Mouse (Mus musculus) forebrain, embryonic 13.5 days (tissue): ENCODE measurements around the gene Casr. TPM values are rescaled to one million over a fixed set of nuclear protein-coding genes. Genes with fewer than 3 reads are reported as not detected.

Experiments
- ATAC-seq: fragments of 200-750 bp; cut with Nextera tagmentation; 2 replicates; pipeline ENCODE4 v1.8.0; 2017
- H3K27ac ChIP-seq: fragments of 300-500 bp; sonication (generic); 2 replicates; pipeline ENCODE4 v1.5.1; 2015; ENCODE audit warnings: inconsistent platforms, mild to moderate bottlenecking, moderate library complexity
- H3K27me3 ChIP-seq: fragments of 300-500 bp; sonication (generic); 2 replicates; pipeline ENCODE4 v1.6.1; 2015; ENCODE audit warnings: mild to moderate bottlenecking, inconsistent platforms
- H3K36me3 ChIP-seq: fragments of 300-500 bp; sonication (generic); 2 replicates; pipeline ENCODE4 v1.6.1; 2015; ENCODE audit warnings: mild to moderate bottlenecking, inconsistent platforms; ENCODE audit not compliant: poor library complexity, severe bottlenecking
- H3K4me1 ChIP-seq: fragments of 300-500 bp; sonication (generic); 2 replicates; pipeline ENCODE4 v1.6.1; 2015; ENCODE audit warnings: inconsistent platforms
- H3K4me2 ChIP-seq: fragments of 300-500 bp; sonication (generic); 2 replicates; pipeline ENCODE4 v1.6.1; 2015; ENCODE audit warnings: inconsistent platforms, mild to moderate bottlenecking, moderate library complexity
- H3K4me3 ChIP-seq: fragments of 300-500 bp; sonication (generic); 2 replicates; pipeline ENCODE4 v1.5.1; 2015; ENCODE audit warnings: mild to moderate bottlenecking, inconsistent platforms
- H3K9ac ChIP-seq: fragments of 300-500 bp; sonication (generic); 2 replicates; pipeline ENCODE4 v1.6.1; 2015; ENCODE audit warnings: mild to moderate bottlenecking, inconsistent platforms
- H3K9me3 ChIP-seq: fragments of 300-500 bp; sonication (generic); replicated peaks from 2 replicates; pipeline ENCODE4 v1.6.1; 2016; ENCODE audit warnings: inconsistent platforms
- WGBS: fragments of 180-500 bp; shearing (Covaris S2); methylation state at CpG from one replicate; pipeline ENCODE4 v1.1.7; 2015; 5-methylcytosine and 5-hydroxymethylcytosine counted together
- polyA plus RNA-seq: library from polyadenylated mRNA; unstranded; fragments of >200 nt; fragmentation: Nextera tagmentation; extraction: Ambion mirVana; gene quantifications from 2 replicates; pipeline ENCODE4 v1.2.1, GENCODE M21; 2015

Casr gene
- polyA plus RNA-seq, 1 experiment from 2014 or later: not detected

- Histone ChIP-seq H3K27me3 (no peaks in the 10 kb centered on the region), H3K9ac (no peak overlapping the region), H3K36me3 (no peaks in the 10 kb centered on the region), H3K4me1 (no peaks in the 10 kb centered on the region), H3K9me3 (no peaks in the 10 kb centered on the region), H3K4me3 (no peak overlapping the region), H3K27ac (no peak overlapping the region), H3K4me2 (no peak overlapping the region)
- no peak for ATAC-seq
- 62% methylated on average over 4 of the region's 4 CpGs for WGBS
Observed at GRCm38 (mm10) chr16:36505913-36506312, 56.0 kb downstream of the Casr start.

- H3K27ac ChIP-seq: no peak overlapping the region
- no peaks in the 10 kb centered on the region for H3K9me3 ChIP-seq
- no peak overlapping the region for H3K4me2 ChIP-seq
- H3K9ac ChIP-seq: no peak overlapping the region
- H3K4me3 ChIP-seq: no peak overlapping the region
- no peaks in the 10 kb centered on the region for H3K27me3 ChIP-seq
- H3K36me3 ChIP-seq: no peaks in the 10 kb centered on the region
- H3K4me1 ChIP-seq: no peaks in the 10 kb centered on the region
- no peak for ATAC-seq
- WGBS: 81% methylated on average over 3 of the region's 3 CpGs
Observed at GRCm38 (mm10) chr16:36505134-36505533, 56.8 kb downstream of the Casr start.

DNA sequence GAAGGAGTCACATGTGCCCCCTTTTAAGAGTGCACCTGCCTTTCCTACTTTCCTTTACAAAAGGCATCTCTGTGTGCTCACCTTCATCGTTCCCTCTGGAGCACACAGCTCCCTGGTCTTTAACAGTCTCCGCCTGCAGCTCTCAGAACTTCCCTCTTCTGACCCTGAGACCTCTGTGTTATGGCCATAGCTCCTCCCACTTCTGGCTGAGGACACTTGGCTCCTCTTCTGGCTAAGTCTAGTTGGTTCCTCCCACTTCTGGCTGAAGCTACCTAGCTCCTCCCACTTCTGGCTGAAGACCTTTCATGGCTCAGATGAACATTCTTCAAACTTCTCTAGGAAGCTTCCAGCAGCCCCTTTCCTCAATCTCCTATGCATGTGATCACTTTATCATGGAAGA lies 59.7 kb downstream of the Casr start:
- no peak for ATAC-seq
- H3K4me2 ChIP-seq: no peak overlapping the region
- H3K27me3 ChIP-seq: no peaks in the 10 kb centered on the region
- no peaks in the 10 kb centered on the region for H3K36me3 ChIP-seq
- H3K4me3 ChIP-seq: no peak overlapping the region
- no peak overlapping the region for H3K9ac ChIP-seq
- 86% methylated on average over 2 of the region's 2 CpGs for WGBS
- H3K9me3 ChIP-seq: no peaks in the 10 kb centered on the region
- no peaks in the 10 kb centered on the region for H3K4me1 ChIP-seq
- no peak overlapping the region for H3K27ac ChIP-seq

GRCm38 (mm10) chr16:36492420-36492819 lies 69.5 kb downstream of the Casr start:
- no peak overlapping the region for H3K27ac ChIP-seq
- H3K9me3 ChIP-seq: no peaks in the 10 kb centered on the region
- no peaks in the 10 kb centered on the region for H3K27me3 ChIP-seq
- WGBS: 88% methylated on average over 1 of the region's 1 CpGs
- no peaks in the 10 kb centered on the region for H3K36me3 ChIP-seq
- H3K9ac ChIP-seq: no peak overlapping the region
- H3K4me2 ChIP-seq: no peak overlapping the region
- no peak for ATAC-seq
- no peak overlapping the region for H3K4me3 ChIP-seq
- no peaks in the 10 kb centered on the region for H3K4me1 ChIP-seq

GRCm38 (mm10) chr16:36476866-36477265 lies 85.1 kb downstream of the Casr start:
- ATAC-seq: no peak
- WGBS: 89% methylated on average over 9 of the region's 9 CpGs
- Histone ChIP-seq H3K9me3 (no peaks in the 10 kb centered on the region), H3K4me3 (no peak overlapping the region), H3K27me3 (no peaks in the 10 kb centered on the region), H3K9ac (no peak overlapping the region), H3K36me3 (no peaks in the 10 kb centered on the region), H3K4me2 (no peak overlapping the region), H3K4me1 (no peaks in the 10 kb centered on the region), H3K27ac (no peak overlapping the region)

GRCm38 (mm10) chr16:36475530-36475929 lies 86.4 kb downstream of the Casr start:
- H3K9me3 ChIP-seq: no peaks in the 10 kb centered on the region
- H3K4me1 ChIP-seq: no peaks in the 10 kb centered on the region
- H3K36me3 ChIP-seq: no peaks in the 10 kb centered on the region

GRCm38 (mm10) chr16:36474849-36475248 lies 87.1 kb downstream of the Casr start:
- H3K27me3 ChIP-seq: no peaks in the 10 kb centered on the region
- H3K4me2 ChIP-seq: no peak overlapping the region
- H3K27ac ChIP-seq: no peak overlapping the region
- no peaks in the 10 kb centered on the region for H3K4me1 ChIP-seq
- WGBS: 92% methylated on average over 2 of the region's 2 CpGs
- H3K9ac ChIP-seq: no peak overlapping the region
- no peaks in the 10 kb centered on the region for H3K9me3 ChIP-seq
- ATAC-seq: no peak
- no peak overlapping the region for H3K4me3 ChIP-seq
- no peaks in the 10 kb centered on the region for H3K36me3 ChIP-seq

More at GRCm38 (mm10) chr16:36475530-36475929, 86.4 kb downstream of the Casr start:
- no peak overlapping the region for H3K4me2 ChIP-seq
- H3K9ac ChIP-seq: no peak overlapping the region
- no peak overlapping the region for H3K4me3 ChIP-seq
- H3K27ac ChIP-seq: no peak overlapping the region
- 95% methylated on average over 3 of the region's 3 CpGs for WGBS
- ATAC-seq: no peak
- no peaks in the 10 kb centered on the region for H3K27me3 ChIP-seq

GRCm38 (mm10) chr16:36473217-36474216 lies 88.4 kb downstream of the Casr start:
- H3K4me1 ChIP-seq: no peaks in the 10 kb centered on the region
- no peaks in the 10 kb centered on the region for H3K27me3 ChIP-seq
- H3K4me2 ChIP-seq: no peak overlapping the region
- no peaks in the 10 kb centered on the region for H3K9me3 ChIP-seq
- no peaks in the 10 kb centered on the region for H3K36me3 ChIP-seq
- ATAC-seq: peak; percentile 58
- H3K4me3 ChIP-seq: no peak overlapping the region
- no peak overlapping the region for H3K27ac ChIP-seq
- H3K9ac ChIP-seq: no peak overlapping the region
- 54% methylated on average over 17 of the region's 17 CpGs for WGBS

DNA sequence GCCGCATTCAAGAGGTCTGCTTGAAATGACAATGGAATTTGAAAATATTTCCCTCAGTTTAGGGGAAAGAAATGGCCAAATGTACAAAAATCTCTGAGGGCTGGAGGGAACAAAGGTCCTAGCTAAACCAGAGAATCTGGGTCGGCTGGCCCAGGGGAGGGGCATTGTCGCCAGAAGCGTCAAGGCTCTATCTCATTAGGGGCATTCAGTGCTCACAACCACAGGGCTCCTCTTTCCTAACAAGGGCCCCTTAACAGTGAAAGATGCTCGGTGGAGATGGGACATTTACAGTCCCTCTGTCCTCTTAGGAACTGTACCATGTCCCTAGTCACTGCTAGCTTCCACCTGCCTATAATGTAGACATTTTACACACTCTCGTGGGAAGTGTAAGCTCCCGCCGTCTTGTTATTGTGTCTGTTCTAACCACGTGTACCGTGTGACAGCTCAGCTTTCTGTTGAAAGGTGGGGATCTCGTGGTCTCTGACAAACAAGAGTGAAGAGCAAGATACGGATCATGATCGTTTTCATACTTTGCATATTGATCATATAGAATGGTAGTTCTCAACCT lies 90.8 kb downstream of the Casr start:
- Histone ChIP-seq H3K27ac (no peak overlapping the region), H3K36me3 (no peaks in the 10 kb centered on the region), H3K4me1 (no peaks in the 10 kb centered on the region), H3K27me3 (no peaks in the 10 kb centered on the region), H3K4me3 (no peak overlapping the region), H3K4me2 (no peak overlapping the region), H3K9me3 (no peaks in the 10 kb centered on the region), H3K9ac (no peak overlapping the region)
- no peak for ATAC-seq
- 49% methylated on average over 13 of the region's 13 CpGs for WGBS

DNA sequence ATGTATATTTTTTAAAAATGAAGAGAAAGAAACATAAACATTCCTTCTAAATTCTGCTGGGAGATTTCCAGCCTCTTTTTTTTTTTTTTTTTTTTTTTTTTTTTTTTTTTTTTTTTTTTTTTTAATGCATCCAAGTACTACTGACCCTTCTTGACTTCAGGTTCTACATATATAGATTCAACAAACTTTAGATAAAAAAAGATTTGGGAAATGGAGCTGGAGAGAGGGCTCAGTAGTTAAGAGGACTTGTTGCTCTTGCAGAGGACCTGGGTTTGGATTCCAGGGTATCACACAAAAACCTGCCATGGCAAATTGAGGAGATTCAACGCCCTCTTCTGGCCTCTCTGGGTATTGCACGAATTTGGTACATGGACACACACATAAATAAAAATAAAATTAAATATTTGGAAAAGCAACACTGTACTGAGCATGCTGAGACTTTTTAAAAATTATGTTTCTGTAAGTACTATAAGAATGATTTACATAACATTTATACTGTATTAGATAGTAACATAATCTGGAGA lies 91.9 kb downstream of the Casr start:
- Histone ChIP-seq H3K4me2 (no peak overlapping the region), H3K27me3 (no peaks in the 10 kb centered on the region), H3K27ac (no peak overlapping the region), H3K4me3 (no peak overlapping the region), H3K9me3 (no peaks in the 10 kb centered on the region), H3K9ac (no peak overlapping the region), H3K4me1 (no peaks in the 10 kb centered on the region), H3K36me3 (no peaks in the 10 kb centered on the region)
- ATAC-seq: no peak
- WGBS: 9% methylated on average over 2 of the region's 2 CpGs

DNA sequence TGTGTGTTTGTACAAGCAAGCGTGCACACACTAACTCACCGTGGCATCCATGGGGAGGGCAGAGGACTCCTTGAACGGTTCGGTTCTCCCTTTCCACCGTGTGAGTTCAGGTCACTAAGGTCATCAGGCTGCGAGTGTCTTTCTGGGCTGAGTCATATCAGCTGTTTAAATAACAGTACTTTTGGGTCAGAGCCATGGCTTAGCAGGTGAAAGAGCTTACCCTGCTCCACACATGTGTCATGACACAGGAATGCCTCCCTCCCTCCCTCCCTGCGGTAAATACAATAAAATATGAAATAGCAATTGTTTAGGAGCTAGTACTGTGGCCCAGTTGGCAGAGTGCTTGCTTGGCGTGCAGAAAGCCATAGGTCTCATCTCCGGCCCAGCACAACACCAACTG lies 92.6 kb downstream of the Casr start:
- Histone ChIP-seq H3K4me1 (no peaks in the 10 kb centered on the region), H3K27me3 (no peaks in the 10 kb centered on the region), H3K9ac (no peak overlapping the region), H3K27ac (no peak overlapping the region), H3K4me3 (no peak overlapping the region), H3K36me3 (no peaks in the 10 kb centered on the region), H3K4me2 (no peak overlapping the region), H3K9me3 (no peaks in the 10 kb centered on the region)
- ATAC-seq: no peak
- 91% methylated on average over 9 of the region's 9 CpGs for WGBS

GRCm38 (mm10) chr16:36468862-36469261 lies 93.1 kb downstream of the Casr start:
- Histone ChIP-seq H3K4me3 (no peak overlapping the region), H3K4me1 (no peaks in the 10 kb centered on the region), H3K27me3 (no peaks in the 10 kb centered on the region), H3K9me3 (no peaks in the 10 kb centered on the region), H3K36me3 (no peaks in the 10 kb centered on the region), H3K27ac (no peak overlapping the region), H3K4me2 (no peak overlapping the region), H3K9ac (no peak overlapping the region)
- WGBS: 70% methylated on average over 4 of the region's 4 CpGs
- ATAC-seq: no peak
